Mouse (Mus musculus): ENCODE results near the gene Ppp1r1b. TPM values are rescaled to one million over a fixed set of nuclear protein-coding genes. Genes with fewer than 3 reads are reported as not detected.

Ppp1r1b gene
- total RNA-seq, 2 experiments from 2014 or later: not detected

DNA sequence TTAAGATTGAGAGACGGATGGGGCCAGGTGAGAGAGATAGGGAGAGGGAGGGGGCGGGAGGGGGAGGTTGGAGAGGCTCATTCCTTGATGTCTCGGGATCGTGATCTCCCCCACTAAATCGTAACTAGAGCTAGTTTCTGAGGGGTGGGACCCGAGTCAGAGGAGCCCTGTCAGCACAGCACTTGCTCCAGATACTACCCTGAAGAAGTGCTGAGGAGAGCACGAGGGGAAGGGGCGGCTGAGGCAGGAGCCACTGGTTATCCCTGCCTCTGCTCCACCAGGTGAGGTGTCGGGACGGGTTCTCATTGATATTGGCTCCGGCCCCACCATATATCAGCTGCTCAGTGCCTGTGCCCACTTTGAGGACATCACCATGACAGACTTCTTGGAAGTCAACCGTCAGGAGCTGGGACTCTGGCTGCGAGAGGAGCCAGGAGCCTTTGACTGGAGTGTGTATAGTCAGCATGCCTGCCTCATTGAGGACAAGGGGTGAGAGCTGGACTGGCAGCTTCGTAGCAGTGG lies 38.9 kb downstream of the Ppp1r1b start:
- ATAC-seq (replicated peaks; ENCODE audit: poor library complexity, severe bottlenecking): no peak

DNA sequence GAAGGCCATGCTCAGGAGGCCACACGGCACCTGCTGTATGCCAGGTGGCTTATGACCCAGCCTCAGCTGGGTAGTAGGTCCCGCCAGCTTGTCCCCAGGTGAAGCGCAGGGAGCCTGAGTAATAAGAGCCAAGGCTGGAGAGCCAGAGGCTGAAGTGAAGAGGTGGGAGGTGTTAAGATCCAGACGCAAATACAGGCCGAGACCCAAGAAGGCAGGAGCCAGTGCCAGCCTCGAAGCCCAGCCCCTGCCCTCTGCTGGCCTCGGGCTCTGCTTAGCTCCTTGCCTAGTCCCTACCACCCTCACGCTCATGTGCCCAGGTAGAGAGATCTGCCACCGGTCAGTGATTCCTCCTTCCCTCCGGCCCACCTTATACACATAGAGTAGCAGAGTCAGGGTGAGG lies 40.1 kb downstream of the Ppp1r1b start:
- ATAC-seq (replicated peaks; ENCODE audit: poor library complexity, severe bottlenecking): no peak

- peak; percentile 52 for ATAC-seq (replicated peaks; ENCODE audit: poor library complexity, severe bottlenecking)
Measured at GRCm38 (mm10) chr11:98389221-98389780, 41.1 kb downstream of the Ppp1r1b start.

DNA sequence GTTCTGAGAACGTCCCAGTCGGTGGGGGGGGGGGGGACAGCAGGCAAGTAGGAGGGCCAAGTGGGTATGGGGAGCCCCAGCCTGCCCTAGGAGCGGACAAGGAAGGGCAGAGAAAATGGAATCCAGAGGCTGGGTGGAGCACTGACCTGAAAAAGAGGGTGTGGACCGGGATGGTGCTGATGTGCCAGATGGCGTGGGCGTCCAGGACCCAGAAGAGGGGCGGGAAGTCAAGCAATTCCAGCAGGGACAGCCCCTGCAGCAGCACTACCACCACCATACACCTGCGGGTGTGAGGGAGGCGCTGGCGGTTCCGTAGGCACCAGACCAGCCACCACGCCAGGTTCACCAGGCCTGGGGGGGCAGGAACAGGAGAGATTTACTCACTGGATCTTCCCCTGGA lies 41.9 kb downstream of the Ppp1r1b start:
- no peak for ATAC-seq (replicated peaks; ENCODE audit: poor library complexity, severe bottlenecking)

- no peak for ATAC-seq (replicated peaks; ENCODE audit: poor library complexity, severe bottlenecking)
Measured at GRCm38 (mm10) chr11:98392034-98392433, 43.8 kb downstream of the Ppp1r1b start.

DNA sequence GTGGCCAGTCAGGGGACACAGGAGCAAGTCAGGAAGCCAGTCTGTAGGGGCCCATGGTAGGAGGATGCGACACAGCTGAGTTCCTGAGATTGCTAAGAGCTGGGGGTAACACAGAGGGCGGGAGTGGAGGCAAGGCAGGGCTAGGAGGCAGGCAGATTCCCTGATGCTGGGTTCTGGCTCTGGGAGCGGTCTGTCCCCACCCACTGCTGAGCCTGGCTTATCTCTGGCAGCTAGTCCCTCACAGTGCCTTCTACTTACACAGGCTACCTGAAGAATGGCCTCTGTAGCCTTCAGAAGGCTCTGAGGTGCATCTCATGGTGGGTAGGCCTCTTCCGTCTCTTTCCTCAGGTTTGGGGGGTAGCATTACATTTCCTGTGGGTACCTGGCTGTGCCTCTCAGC lies 44.4 kb downstream of the Ppp1r1b start:
- peak; percentile 8; the same call in 1 of the 2 replicates for ATAC-seq (replicated peaks; ENCODE audit: poor library complexity, severe bottlenecking)

GRCm38 (mm10) chr11:98393317-98393716 lies 45.1 kb downstream of the Ppp1r1b start:
- peak; percentile 53 for ATAC-seq (replicated peaks; ENCODE audit: poor library complexity, severe bottlenecking)

DNA sequence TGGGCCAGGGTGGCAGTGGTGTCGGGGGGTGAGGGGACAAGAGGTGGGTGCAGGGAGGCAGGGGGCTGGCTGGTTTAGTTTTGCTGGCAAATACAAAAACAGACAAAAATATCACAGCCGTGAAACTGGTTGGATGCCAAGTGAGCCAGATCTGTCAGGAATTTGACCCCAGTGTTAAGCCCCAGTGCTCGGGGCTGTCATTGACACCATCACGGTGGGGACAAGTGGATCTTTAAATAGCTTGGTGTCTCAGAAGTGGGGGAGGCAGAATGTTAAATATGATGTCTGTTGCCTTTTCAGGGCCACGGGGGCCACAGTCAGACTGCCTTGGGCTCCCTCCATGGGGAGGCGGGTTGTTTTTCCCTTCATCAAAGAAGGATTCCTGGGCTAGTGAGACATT lies 46.1 kb downstream of the Ppp1r1b start:
- ATAC-seq (replicated peaks; ENCODE audit: poor library complexity, severe bottlenecking): no peak

DNA sequence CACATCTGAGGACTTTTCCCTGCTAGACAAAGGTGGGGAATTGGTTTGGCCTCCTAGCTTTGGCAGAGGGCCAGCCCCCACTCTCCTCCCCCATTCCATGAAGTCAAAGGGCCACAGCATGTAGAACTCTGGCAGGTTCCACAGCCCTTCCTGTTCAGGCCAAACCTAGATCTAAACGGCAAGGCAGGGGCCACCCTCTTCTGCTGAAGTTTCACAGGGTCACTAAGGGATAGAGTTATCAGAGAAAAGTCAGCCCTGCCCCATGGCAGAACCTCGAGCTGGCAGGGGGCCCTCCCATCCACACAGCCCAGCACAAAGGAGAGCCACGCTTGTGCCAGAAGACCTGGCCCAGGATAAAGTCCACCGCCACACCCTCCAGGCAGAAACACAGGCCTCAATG lies 46.8 kb downstream of the Ppp1r1b start:
- no peak for ATAC-seq (replicated peaks; ENCODE audit: poor library complexity, severe bottlenecking)

- ATAC-seq (replicated peaks; ENCODE audit: poor library complexity, severe bottlenecking): no peak
Measured at GRCm38 (mm10) chr11:98397946-98398345, 49.7 kb downstream of the Ppp1r1b start.

- peak; percentile 93 for ATAC-seq (replicated peaks; ENCODE audit: poor library complexity, severe bottlenecking)
Measured at GRCm38 (mm10) chr11:98400161-98400726, 52.0 kb downstream of the Ppp1r1b start, which contains the start of gene Pgap3. Pgap3 (minus strand) TSS chr11:98400490.

DNA sequence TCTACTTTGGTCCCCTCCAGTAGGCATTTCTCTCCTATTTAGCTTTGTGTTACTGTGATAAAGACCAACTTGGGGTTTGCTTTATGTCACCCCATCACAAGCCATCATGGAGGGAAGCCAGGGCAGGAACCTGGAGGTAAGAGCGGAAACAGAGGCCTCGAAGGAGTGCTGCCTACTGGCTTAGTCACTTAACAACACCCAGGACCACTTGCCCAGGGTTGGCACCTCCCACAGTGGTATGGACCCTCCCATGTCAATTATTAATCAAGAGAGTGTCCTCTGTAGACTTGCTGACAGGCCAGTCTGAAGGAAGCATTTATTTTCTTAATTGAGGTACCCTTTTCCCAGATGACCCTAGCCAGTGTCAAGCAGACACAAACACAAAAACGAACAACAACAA lies 52.6 kb downstream of the Ppp1r1b start:
- ATAC-seq (replicated peaks; ENCODE audit: poor library complexity, severe bottlenecking): no peak

- no peak for ATAC-seq (replicated peaks; ENCODE audit: poor library complexity, severe bottlenecking)
Measured at GRCm38 (mm10) chr11:98406621-98407020, 58.4 kb downstream of the Ppp1r1b start.

Other genes with a start within 250 kb of the Ppp1r1b start
- 13.7 and 16.4 TPM in 2 replicates for gene Fbxl20, start 198.0 kb upstream of the Ppp1r1b start, total RNA-seq (2014; fragmentation: Nextera tagmentation)
- 6.6 and 7.4 TPM in 2 replicates for gene Fbxl20, start 198.0 kb upstream of the Ppp1r1b start, total RNA-seq (2017)
- gene Med1, start 155.1 kb upstream of the Ppp1r1b start, total RNA-seq (2014; fragmentation: Nextera tagmentation): 80.2 and 96.6 TPM in 2 replicates
- 41.2 and 42.8 TPM in 2 replicates for gene Med1, start 155.1 kb upstream of the Ppp1r1b start, total RNA-seq (2017)
- gene Cdk12, start 145.3 kb upstream of the Ppp1r1b start, total RNA-seq (2014; fragmentation: Nextera tagmentation): 57.2 and 59.8 TPM in 2 replicates
- gene Cdk12, start 145.3 kb upstream of the Ppp1r1b start, total RNA-seq (2017): 44.8 and 49.1 TPM in 2 replicates
- gene Neurod2, start 18.8 kb upstream of the Ppp1r1b start, total RNA-seq (2014; fragmentation: Nextera tagmentation): not detected in 2 replicates
- not detected in 2 replicates for gene Neurod2, start 18.8 kb upstream of the Ppp1r1b start, total RNA-seq (2017)
- gene Stard3, start 10.0 kb downstream of the Ppp1r1b start, total RNA-seq (2014; fragmentation: Nextera tagmentation): 18.4 and 24.9 TPM in 2 replicates
- gene Stard3, start 10.0 kb downstream of the Ppp1r1b start, total RNA-seq (2017): 18.2 and 27.8 TPM in 2 replicates
- gene Tcap, start 35.4 kb downstream of the Ppp1r1b start, total RNA-seq (2014; fragmentation: Nextera tagmentation): not detected in 2 replicates
- gene Tcap, start 35.4 kb downstream of the Ppp1r1b start, total RNA-seq (2017): not detected in 2 replicates
- not detected in 2 replicates for gene Pnmt, start 38.0 kb downstream of the Ppp1r1b start, total RNA-seq (2014; fragmentation: Nextera tagmentation)
- gene Pnmt, start 38.0 kb downstream of the Ppp1r1b start, total RNA-seq (2017): not detected in 2 replicates
- 1.3 and 3.1 TPM in 2 replicates for gene Pgap3, start 52.1 kb downstream of the Ppp1r1b start, total RNA-seq (2014; fragmentation: Nextera tagmentation)
- 1.4 and 2.8 TPM in 2 replicates for gene Pgap3, start 52.1 kb downstream of the Ppp1r1b start, total RNA-seq (2017)
- not detected in 2 replicates for gene Erbb2, start 64.1 kb downstream of the Ppp1r1b start, total RNA-seq (2014; fragmentation: Nextera tagmentation)
- not detected in 2 replicates for gene Erbb2, start 64.1 kb downstream of the Ppp1r1b start, total RNA-seq (2017)
- gene Mien1, start 90.6 kb downstream of the Ppp1r1b start, total RNA-seq (2014; fragmentation: Nextera tagmentation): 66.2 and 84.5 TPM in 2 replicates
- 23.7 and 24.9 TPM in 2 replicates for gene Mien1, start 90.6 kb downstream of the Ppp1r1b start, total RNA-seq (2017)
- gene Grb7, start 98.0 kb downstream of the Ppp1r1b start, total RNA-seq (2014; fragmentation: Nextera tagmentation): not detected in 2 replicates
- gene Grb7, start 98.0 kb downstream of the Ppp1r1b start, total RNA-seq (2017): not detected in 2 replicates
- gene Ikzf3, start 197.6 kb downstream of the Ppp1r1b start, total RNA-seq (2014; fragmentation: Nextera tagmentation): 0.15 TPM in 1 of 2 replicates, not detected in the other
- gene Ikzf3, start 197.6 kb downstream of the Ppp1r1b start, total RNA-seq (2017): not detected in 2 replicates
- 1.6 TPM in 1 of 2 replicates, not detected in the other for gene Zpbp2, start 202.7 kb downstream of the Ppp1r1b start, total RNA-seq (2014; fragmentation: Nextera tagmentation)
- gene Zpbp2, start 202.7 kb downstream of the Ppp1r1b start, total RNA-seq (2017): not detected in 2 replicates
- gene Ormdl3, start 239.0 kb downstream of the Ppp1r1b start, total RNA-seq (2014; fragmentation: Nextera tagmentation): 5.9 and 7.3 TPM in 2 replicates
- gene Ormdl3, start 239.0 kb downstream of the Ppp1r1b start, total RNA-seq (2017): 7.7 and 8.6 TPM in 2 replicates
- not detected in 2 replicates for gene Lrrc3c, start 249.9 kb downstream of the Ppp1r1b start, total RNA-seq (2014; fragmentation: Nextera tagmentation)
- not detected in 2 replicates for gene Lrrc3c, start 249.9 kb downstream of the Ppp1r1b start, total RNA-seq (2017)